Comparison of ENCODE assay signal across 29 mouse cellular contexts in the genomic region with DNA sequence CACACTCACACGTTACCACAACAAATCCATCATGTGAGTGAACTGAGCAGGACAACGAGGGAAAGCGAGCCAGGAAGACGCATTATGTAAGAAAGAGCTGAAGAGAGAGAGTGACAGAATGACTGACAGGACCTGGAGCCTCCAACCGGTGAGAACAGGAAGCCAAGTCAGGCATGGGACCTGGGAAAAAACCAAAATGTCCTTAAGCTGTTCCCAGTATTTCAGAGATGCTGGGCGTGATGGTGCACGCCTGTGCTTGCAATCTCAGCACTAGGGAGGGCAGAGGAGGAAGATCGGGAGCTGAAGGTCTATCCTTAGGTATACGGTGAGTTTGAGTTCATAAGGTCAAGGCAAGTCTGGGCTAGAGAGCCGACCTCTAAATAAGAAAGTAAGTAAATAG.
"Had no signal": no experiment of that assay in that cellular context is flagged by ENCODE, and none has a peak within 500 bp of the region (broad histone marks: within the 10 kb centered on the region; RNA-seq: fewer than 3 reads in every experiment).

No protein-coding gene starts in this region.

- H3K9ac ChIP-seq: embryonic facial prominence, embryonic 12.5 days; embryonic facial prominence, embryonic 13.5 days; embryonic facial prominence, embryonic 15.5 days; forebrain, embryonic 12.5 days; forebrain, embryonic 13.5 days; forebrain, embryonic 15.5 days; forebrain, postnatal 0 days had no signal

- H3K27ac ChIP-seq: embryonic facial prominence, embryonic 10.5 days; embryonic facial prominence, embryonic 12.5 days; embryonic facial prominence, embryonic 13.5 days; embryonic facial prominence, embryonic 15.5 days; forebrain, embryonic 10.5 days; forebrain, embryonic 12.5 days; forebrain, embryonic 13.5 days; forebrain, embryonic 15.5 days; gastrocnemius, adult 2 months; heart, adult 2 months; heart, embryonic 10.5 days had no signal

- H3K27me3 ChIP-seq: embryonic facial prominence, embryonic 12.5 days; embryonic facial prominence, embryonic 13.5 days; embryonic facial prominence, embryonic 15.5 days; forebrain, embryonic 12.5 days; forebrain, embryonic 13.5 days; forebrain, embryonic 15.5 days had no signal

- H3K4me1 ChIP-seq: embryonic facial prominence, embryonic 10.5 days; embryonic facial prominence, embryonic 12.5 days; embryonic facial prominence, embryonic 13.5 days; embryonic facial prominence, embryonic 15.5 days; forebrain, embryonic 10.5 days; forebrain, embryonic 12.5 days; forebrain, embryonic 13.5 days; forebrain, embryonic 15.5 days had no signal

- H3K9me3 ChIP-seq: embryonic facial prominence, embryonic 10.5 days; embryonic facial prominence, embryonic 12.5 days; embryonic facial prominence, embryonic 13.5 days; embryonic facial prominence, embryonic 15.5 days; forebrain, embryonic 10.5 days; forebrain, embryonic 12.5 days; forebrain, embryonic 13.5 days; forebrain, embryonic 15.5 days; heart, embryonic 10.5 days had no signal

- DNase-seq: cerebellum, adult 8-10 months; cerebellum, adult 9-10 months; cerebellum, adult 9-11 months; cerebellum, postnatal 10 days; cerebellum, postnatal 14 days; cerebellum, postnatal 25 days; cerebellum, postnatal 36 days; embryo, embryonic 11 days; forebrain, postnatal 0 days; gastrocnemius, adult 2 months; gastrocnemius, postnatal 10 days; gastrocnemius, postnatal 14 days; gastrocnemius, postnatal 25 days; gastrocnemius, postnatal 36 days; heart, adult 11 months; heart, adult 18-20 months; heart, adult 2 months had no signal

- ATAC-seq: forebrain, embryonic 13.5 days; forebrain, embryonic 14.5 days; forebrain, embryonic 15.5 days; forebrain, embryonic 16.5 days; forebrain, postnatal 0 days had no signal

- H3K4me2 ChIP-seq: embryonic facial prominence, embryonic 12.5 days; embryonic facial prominence, embryonic 13.5 days; embryonic facial prominence, embryonic 15.5 days; forebrain, embryonic 12.5 days; forebrain, embryonic 13.5 days; forebrain, embryonic 15.5 days had no signal

- H3K4me3 ChIP-seq: embryonic facial prominence, embryonic 10.5 days; embryonic facial prominence, embryonic 12.5 days; embryonic facial prominence, embryonic 13.5 days; embryonic facial prominence, embryonic 15.5 days; erythroblast, embryonic 14.5 days; forebrain, embryonic 10.5 days; forebrain, embryonic 12.5 days; forebrain, embryonic 13.5 days; forebrain, embryonic 15.5 days; gastrocnemius, adult 2 months; heart, adult 2 months; heart, embryonic 10.5 days had no signal
